Mouse (Mus musculus): ENCODE measurements around the gene Mfsd11. TPM values are rescaled to one million over a fixed set of nuclear protein-coding genes. Genes with fewer than 3 reads are reported as not detected.

Gene Mfsd11
- polyA plus RNA-seq, 1 experiment from 2014 or later: 40.6 TPM

GRCm38 (mm10) chr11:116881440-116881839, 29.2 kb downstream of the Mfsd11 start:
- ATAC-seq (ENCODE audit: low read depth): no peak

DNA sequence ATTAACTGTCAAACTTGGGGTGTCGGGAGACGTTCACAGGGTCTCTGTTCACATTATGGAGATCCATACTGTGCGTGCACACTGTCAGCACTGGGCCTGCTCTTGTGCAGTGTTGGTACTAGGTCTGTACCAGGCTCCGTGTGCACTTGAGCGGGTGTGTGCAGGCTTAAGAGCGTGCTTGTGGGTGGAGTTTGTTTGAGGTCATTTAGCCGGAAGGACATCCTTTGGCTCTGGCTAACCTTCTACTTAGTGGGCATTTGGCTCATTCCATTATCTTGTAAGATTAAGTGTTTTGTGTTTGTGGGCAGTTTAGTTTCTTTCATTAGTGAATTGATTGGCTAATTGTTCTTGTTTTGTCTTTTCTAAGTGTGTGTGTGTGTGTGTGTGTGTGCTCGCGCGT, 30.2 kb downstream of the Mfsd11 start:
- H3K36me3 ChIP-seq (ENCODE audit: control insufficient read depth, insufficient read depth, low read length): no peaks in the 10 kb centered on the region
- 85% methylated on average over 10 of the region's 10 CpGs for WGBS
- ATAC-seq (ENCODE audit: low read depth): no peak
- no peak overlapping the region for H3K4me2 ChIP-seq (ENCODE audit: low read depth, low read length)
- H3K9ac ChIP-seq (replicated peaks; ENCODE audit: low read depth, low read length): no peak overlapping the region
- no peak overlapping the region for H3K27ac ChIP-seq (ENCODE audit: low read depth, low read length)
- peaks cover 3% of the 10 kb centered on the region; the same call in 1 of the 2 replicates for H3K4me1 ChIP-seq (ENCODE audit: control insufficient read depth, insufficient read depth, low read length)
- no peak overlapping the region for H3K4me3 ChIP-seq (ENCODE audit: low read depth, low read length)
- H3K27me3 ChIP-seq (ENCODE audit: control insufficient read depth, insufficient read depth, low read length): no peaks in the 10 kb centered on the region
- H3K9me3 ChIP-seq (ENCODE audit: control insufficient read depth, low read length): no peaks in the 10 kb centered on the region

More at GRCm38 (mm10) chr11:116881440-116881839, 29.2 kb downstream of the Mfsd11 start:
- no peaks in the 10 kb centered on the region for H3K27me3 ChIP-seq (ENCODE audit: control insufficient read depth, insufficient read depth, low read length)
- 82% methylated on average over 5 of the region's 5 CpGs for WGBS
- no peak overlapping the region for H3K9ac ChIP-seq (replicated peaks; ENCODE audit: low read depth, low read length)
- no peak overlapping the region for H3K4me3 ChIP-seq (ENCODE audit: low read depth, low read length)
- no peak overlapping the region for H3K4me2 ChIP-seq (ENCODE audit: low read depth, low read length)
- H3K36me3 ChIP-seq (ENCODE audit: control insufficient read depth, insufficient read depth, low read length): no peaks in the 10 kb centered on the region
- H3K4me1 ChIP-seq (ENCODE audit: control insufficient read depth, insufficient read depth, low read length): peaks cover 3% of the 10 kb centered on the region; the same call in 1 of the 2 replicates
- no peaks in the 10 kb centered on the region for H3K9me3 ChIP-seq (ENCODE audit: control insufficient read depth, low read length)
- H3K27ac ChIP-seq (ENCODE audit: low read depth, low read length): no peak overlapping the region

DNA sequence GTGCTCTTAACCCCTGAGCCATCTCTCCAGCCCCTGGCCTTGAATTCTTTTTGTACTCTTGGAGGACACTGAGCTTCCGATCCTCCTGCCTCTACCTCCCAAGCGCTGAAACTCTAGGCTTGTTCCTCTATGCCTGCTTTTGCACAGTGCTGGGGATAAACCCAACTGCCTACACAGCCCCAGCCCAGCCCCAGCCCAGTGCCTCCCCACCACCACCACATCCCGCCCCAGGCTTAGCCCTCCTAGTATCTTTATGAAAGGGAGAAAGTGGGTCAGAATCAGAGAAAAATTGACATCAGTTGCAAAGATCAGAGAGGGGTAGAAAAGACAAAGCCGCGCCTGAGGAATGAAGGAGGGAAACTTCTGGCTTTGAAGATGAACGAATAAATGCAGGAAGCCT, 31.8 kb downstream of the Mfsd11 start:
- Histone ChIP-seq H3K36me3 (ENCODE audit: control insufficient read depth, insufficient read depth, low read length) (no peaks in the 10 kb centered on the region), H3K27ac (ENCODE audit: low read depth, low read length) (no peak overlapping the region), H3K27me3 (ENCODE audit: control insufficient read depth, insufficient read depth, low read length) (no peaks in the 10 kb centered on the region), H3K9me3 (ENCODE audit: control insufficient read depth, low read length) (no peaks in the 10 kb centered on the region), H3K4me3 (ENCODE audit: low read depth, low read length) (no peak overlapping the region), H3K9ac (replicated peaks; ENCODE audit: low read depth, low read length) (no peak overlapping the region), H3K4me1 (ENCODE audit: control insufficient read depth, insufficient read depth, low read length) (peaks cover 3% of the 10 kb centered on the region; the same call in 1 of the 2 replicates), H3K4me2 (ENCODE audit: low read depth, low read length) (no peak overlapping the region)
- 85% methylated on average over 6 of the region's 6 CpGs for WGBS
- no peak for ATAC-seq (ENCODE audit: low read depth)

GRCm38 (mm10) chr11:116885275-116886151, 33.3 kb downstream of the Mfsd11 start:
- no peaks in the 10 kb centered on the region for H3K36me3 ChIP-seq (ENCODE audit: control insufficient read depth, insufficient read depth, low read length)
- peaks cover 3% of the 10 kb centered on the region; the same call in 1 of the 2 replicates for H3K4me1 ChIP-seq (ENCODE audit: control insufficient read depth, insufficient read depth, low read length)
- 4% methylated on average over 27 of the region's 28 CpGs for WGBS
- 0 out of 2 replicates have a peak overlapping the region, but pooled peaks have one; percentile 11 for H3K9ac ChIP-seq (replicated peaks; ENCODE audit: low read depth, low read length)
- H3K27me3 ChIP-seq (ENCODE audit: control insufficient read depth, insufficient read depth, low read length): no peaks in the 10 kb centered on the region
- peak overlapping the region; percentile 40 for H3K4me2 ChIP-seq (ENCODE audit: low read depth, low read length)
- ATAC-seq (ENCODE audit: low read depth): peak; percentile 46; the same call in 1 of the 2 replicates
- H3K9me3 ChIP-seq (ENCODE audit: control insufficient read depth, low read length): no peaks in the 10 kb centered on the region
- H3K4me3 ChIP-seq (ENCODE audit: low read depth, low read length): no peak overlapping the region
- H3K27ac ChIP-seq (ENCODE audit: low read depth, low read length): no peak overlapping the region

- no peak overlapping the region for H3K27ac ChIP-seq (ENCODE audit: low read depth, low read length)
- H3K4me1 ChIP-seq (ENCODE audit: control insufficient read depth, insufficient read depth, low read length): peaks cover 3% of the 10 kb centered on the region; the same call in 1 of the 2 replicates
- no peak overlapping the region for H3K4me3 ChIP-seq (ENCODE audit: low read depth, low read length)
- no peak overlapping the region for H3K9ac ChIP-seq (replicated peaks; ENCODE audit: low read depth, low read length)
- WGBS: 64% methylated on average over 5 of the region's 5 CpGs
- no peak for ATAC-seq (ENCODE audit: low read depth)
- H3K4me2 ChIP-seq (ENCODE audit: low read depth, low read length): no peak overlapping the region
- H3K27me3 ChIP-seq (ENCODE audit: control insufficient read depth, insufficient read depth, low read length): no peaks in the 10 kb centered on the region
- H3K36me3 ChIP-seq (ENCODE audit: control insufficient read depth, insufficient read depth, low read length): no peaks in the 10 kb centered on the region
- H3K9me3 ChIP-seq (ENCODE audit: control insufficient read depth, low read length): no peaks in the 10 kb centered on the region
Measured at GRCm38 (mm10) chr11:116887136-116887535, 34.9 kb downstream of the Mfsd11 start.

DNA sequence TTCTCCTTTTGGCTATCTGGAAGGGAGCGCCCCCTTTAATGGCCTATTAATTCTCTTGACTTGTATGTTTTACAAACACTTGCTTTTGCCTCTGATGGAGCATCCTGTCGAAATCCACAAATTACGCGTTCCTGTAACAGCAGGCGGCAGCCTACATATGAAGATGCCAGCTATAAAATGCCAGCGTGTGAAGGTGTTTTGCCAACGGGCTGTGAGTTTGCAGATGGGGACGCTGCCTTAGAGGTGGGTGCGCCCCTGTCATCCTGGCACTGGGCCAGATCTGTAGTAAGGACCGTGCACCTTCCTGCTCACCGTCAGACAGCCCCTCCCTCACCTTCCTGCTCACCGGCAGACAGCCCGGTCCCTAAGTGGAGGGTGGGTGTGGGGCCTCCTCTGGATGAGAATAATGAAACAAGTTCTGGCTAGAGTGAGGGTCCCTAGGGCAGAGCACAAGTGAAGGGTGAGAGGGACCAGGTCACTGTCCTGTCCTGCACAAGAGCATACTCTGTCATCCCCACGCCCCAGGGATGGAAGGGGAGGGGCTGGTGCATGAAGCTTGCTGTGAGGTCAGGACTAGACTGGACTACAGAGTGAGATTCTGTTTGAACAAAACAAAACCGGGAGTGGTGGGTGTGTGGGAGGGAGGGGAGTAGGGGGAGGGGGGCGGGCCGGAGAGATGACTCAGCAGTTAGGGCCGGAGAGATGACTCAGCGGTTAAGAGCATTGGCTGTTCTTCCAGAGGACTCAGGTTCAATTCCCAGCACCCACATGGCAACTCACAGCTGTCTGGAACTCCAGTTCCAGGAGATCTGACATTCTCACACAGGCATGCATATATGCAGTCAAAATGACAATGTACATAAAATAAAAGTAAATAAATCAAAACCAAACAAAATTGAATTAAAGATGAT, 41.5 kb downstream of the Mfsd11 start:
- H3K27me3 ChIP-seq (ENCODE audit: control insufficient read depth, insufficient read depth, low read length): no peaks in the 10 kb centered on the region
- H3K4me2 ChIP-seq (ENCODE audit: low read depth, low read length): no peak overlapping the region
- 0 out of 2 replicates have a peak, but pooled peaks cover 3% of the 10 kb centered on the region for H3K4me1 ChIP-seq (ENCODE audit: control insufficient read depth, insufficient read depth, low read length)
- no peak overlapping the region for H3K4me3 ChIP-seq (ENCODE audit: low read depth, low read length)
- no peak for ATAC-seq (ENCODE audit: low read depth)
- H3K27ac ChIP-seq (ENCODE audit: low read depth, low read length): no peak overlapping the region
- H3K9ac ChIP-seq (replicated peaks; ENCODE audit: low read depth, low read length): no peak overlapping the region
- H3K9me3 ChIP-seq (ENCODE audit: control insufficient read depth, low read length): no peaks in the 10 kb centered on the region
- 49% methylated on average over 19 of the region's 19 CpGs for WGBS
- H3K36me3 ChIP-seq (ENCODE audit: control insufficient read depth, insufficient read depth, low read length): no peaks in the 10 kb centered on the region

DNA sequence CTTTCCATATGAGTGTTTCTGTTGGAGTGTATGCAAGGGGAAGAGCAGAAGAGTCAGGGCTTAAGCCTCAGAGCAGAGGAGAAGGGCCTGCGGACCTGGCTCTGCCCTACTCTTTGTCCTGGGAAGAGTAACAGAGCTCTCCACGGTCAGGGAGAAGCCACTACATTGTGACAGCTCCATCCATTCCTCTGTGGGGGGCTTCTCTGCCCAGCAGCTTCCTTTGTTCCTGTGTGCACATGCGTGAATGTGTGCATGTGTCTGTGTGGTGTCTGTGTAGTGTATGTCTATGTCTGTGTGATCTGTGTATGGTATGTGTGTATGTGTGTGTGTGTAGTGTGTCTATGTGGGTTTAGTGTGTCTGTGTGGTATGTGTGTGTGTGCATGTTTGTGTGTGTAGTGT, 43.2 kb downstream of the Mfsd11 start:
- H3K27ac ChIP-seq (ENCODE audit: low read depth, low read length): no peak overlapping the region
- no peaks in the 10 kb centered on the region for H3K27me3 ChIP-seq (ENCODE audit: control insufficient read depth, insufficient read depth, low read length)
- no peaks in the 10 kb centered on the region for H3K36me3 ChIP-seq (ENCODE audit: control insufficient read depth, insufficient read depth, low read length)
- no peak overlapping the region for H3K9ac ChIP-seq (replicated peaks; ENCODE audit: low read depth, low read length)
- no peaks in the 10 kb centered on the region for H3K9me3 ChIP-seq (ENCODE audit: control insufficient read depth, low read length)
- ATAC-seq (ENCODE audit: low read depth): no peak
- no peak overlapping the region for H3K4me2 ChIP-seq (ENCODE audit: low read depth, low read length)
- no peak overlapping the region for H3K4me3 ChIP-seq (ENCODE audit: low read depth, low read length)
- WGBS: 64% methylated on average over 3 of the region's 3 CpGs
- 0 out of 2 replicates have a peak, but pooled peaks cover 3% of the 10 kb centered on the region for H3K4me1 ChIP-seq (ENCODE audit: control insufficient read depth, insufficient read depth, low read length)

DNA sequence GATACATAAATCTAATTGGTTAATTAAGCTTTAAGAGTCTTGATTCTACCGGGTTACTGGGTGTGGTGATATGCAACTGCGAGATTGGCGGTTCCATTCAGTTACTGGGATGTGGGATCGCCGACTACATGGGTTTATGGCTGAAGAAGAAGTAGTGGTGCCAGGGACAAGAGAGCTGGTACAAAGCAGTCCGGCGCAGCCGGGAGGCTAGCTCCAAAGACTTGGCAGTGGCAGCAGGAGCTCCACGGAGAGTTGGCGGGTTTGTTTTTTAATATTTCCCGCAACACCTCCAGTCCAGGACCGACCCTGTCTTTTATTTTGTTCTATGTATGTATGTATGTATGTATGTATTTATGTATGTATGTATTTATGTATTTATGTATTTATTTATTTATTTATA, 47.0 kb downstream of the Mfsd11 start:
- Histone ChIP-seq H3K27ac (ENCODE audit: low read depth, low read length) (no peak overlapping the region), H3K4me3 (ENCODE audit: low read depth, low read length) (no peak overlapping the region), H3K36me3 (ENCODE audit: control insufficient read depth, insufficient read depth, low read length) (no peaks in the 10 kb centered on the region), H3K4me2 (ENCODE audit: low read depth, low read length) (no peak overlapping the region), H3K4me1 (ENCODE audit: control insufficient read depth, insufficient read depth, low read length) (no peaks in the 10 kb centered on the region), H3K9ac (replicated peaks; ENCODE audit: low read depth, low read length) (no peak overlapping the region), H3K27me3 (ENCODE audit: control insufficient read depth, insufficient read depth, low read length) (no peaks in the 10 kb centered on the region), H3K9me3 (ENCODE audit: control insufficient read depth, low read length) (no peaks in the 10 kb centered on the region)
- 90% methylated on average over 12 of the region's 12 CpGs for WGBS
- ATAC-seq (ENCODE audit: low read depth): no peak

Data from neural tube, embryonic 14.5 days (tissue).